Comparison of ENCODE assay signal across 8 mouse cellular contexts in genomic region chr11:101640857-101641709, GRCm38 (mm10). TPM values are rescaled to one million over a fixed set of nuclear protein-coding genes. Genes with fewer than 3 reads are reported as not detected.
DNase-seq lines count a peak whose midpoint lies in the region; ATAC-seq lines count a peak whose summit lies in the region.
"Not testable (repeated sequence)": the region's sequence is repeated elsewhere in the genome, so short reads cannot be mapped to it uniquely, and the experiment has no call there.

No protein-coding gene starts in this region.

- peak overlapping the region; percentile 87 for H3K27ac ChIP-seq in hindbrain, embryonic 15.5 days (replicated peaks)

- not testable (repeated sequence) for H3K27me3 ChIP-seq in hindbrain, embryonic 15.5 days

- not testable (repeated sequence) for H3K4me1 ChIP-seq in hindbrain, embryonic 15.5 days (replicated peaks)

- peak overlapping the region; percentile 39 for H3K4me3 ChIP-seq in hindbrain, embryonic 15.5 days

- ATAC-seq in hindbrain, embryonic 15.5 days (ENCODE audit: low FRiP score, low read depth) = peak; percentile 81

- WGBS in hindbrain, embryonic 15.5 days = 4% methylated on average over 53 of the region's 53 CpGs

- not testable (repeated sequence) for H3K9me3 ChIP-seq in hindbrain, embryonic 15.5 days

- not testable (repeated sequence) for H3K36me3 ChIP-seq in hindbrain, embryonic 15.5 days

- H3K4me2 ChIP-seq in hindbrain, embryonic 15.5 days = peak overlapping the region; percentile 58

- DNase-seq in R1 (ENCODE audit: low read depth, low spot score) = peak; percentile 91
- DNase-seq in cerebellum, postnatal 4 days (ENCODE audit: low spot score in 2 of 2) = peak; percentile 57 to 79
- peak; percentile 78 for DNase-seq in gastrocnemius, adult 18-20 months (ENCODE audit: low spot score)
- peak; percentile 71 for DNase-seq in left cerebral cortex, adult 11 months (ENCODE audit: low spot score)
- DNase-seq in lung, postnatal 36 days = peak; percentile 79
- DNase-seq in retina, embryonic 14.5 days (ENCODE audit: low spot score) = peak; percentile 79
- peak; percentile 74 to 77 for DNase-seq in thymus, postnatal 36 days

- H3K9ac ChIP-seq in hindbrain, embryonic 15.5 days = peak overlapping the region; percentile 48

RNA-seq across cellular contexts. Expression of gene Rdm1, which starts 14.1 kb away (rescaled TPM):
- total RNA-seq in gastrocnemius, adult 18-20 months (2021) = 10 to 100 TPM; 30.1 to 31.5 TPM
- 17.9 and 19.8 TPM in 2 replicates for polyA plus RNA-seq in hindbrain, embryonic 15.5 days (2015; fragmentation: Nextera tagmentation; extraction: Ambion mirVana)

RNA-seq across cellular contexts. Expression of gene Arl4d, which starts 24.3 kb away (rescaled TPM):
- 10 to 100 TPM in 1 of 2 experiments, 1 to 10 TPM in 1; 6.1 to 23.4 TPM for total RNA-seq in gastrocnemius, adult 18-20 months (2021)
- polyA plus RNA-seq in hindbrain, embryonic 15.5 days (2015; fragmentation: Nextera tagmentation; extraction: Ambion mirVana) = 5.6 and 7.6 TPM in 2 replicates

RNA-seq across cellular contexts. Expression of gene Gm11634, which starts 42.0 kb away (rescaled TPM):
- not detected for total RNA-seq in gastrocnemius, adult 18-20 months (2021)
- not detected in 2 replicates for polyA plus RNA-seq in hindbrain, embryonic 15.5 days (2015; fragmentation: Nextera tagmentation; extraction: Ambion mirVana)

RNA-seq across cellular contexts. Expression of gene Tmem106a, which starts 59.0 kb away (rescaled TPM):
- total RNA-seq in gastrocnemius, adult 18-20 months (2021) = 1 to 10 TPM; 1.5 to 2.4 TPM
- polyA plus RNA-seq in hindbrain, embryonic 15.5 days (2015; fragmentation: Nextera tagmentation; extraction: Ambion mirVana) = 5.0 and 5.3 TPM in 2 replicates

Comparison
In these comparisons a context has a peak if more than half of its experiments do, and no peak if none do; other contexts are left out.
1. Peak in every context shown above with its lines: DNase-seq, ATAC-seq, H3K4me3 ChIP-seq and H3K27ac ChIP-seq.